Mouse (Mus musculus) embryonic fibroblast, embryonic 13.5 days (primary cell): Measurements from ENCODE around the gene Arl3.

Experiments used
- CTCF ChIP-seq: IDR thresholded peaks from 2 replicates; pipeline ENCODE4 v1.5.1; 2011; ENCODE audit warnings: mild to moderate bottlenecking, control low read depth, low read length, moderate library complexity, borderline replicate concordance; ENCODE audit not compliant: insufficient read depth
- POLR2A ChIP-seq: IDR thresholded peaks from 2 replicates; pipeline ENCODE4 v1.6.1; 2011; ENCODE audit warnings: low read depth, mild to moderate bottlenecking, control low read depth, low read length, moderate library complexity

DNA sequence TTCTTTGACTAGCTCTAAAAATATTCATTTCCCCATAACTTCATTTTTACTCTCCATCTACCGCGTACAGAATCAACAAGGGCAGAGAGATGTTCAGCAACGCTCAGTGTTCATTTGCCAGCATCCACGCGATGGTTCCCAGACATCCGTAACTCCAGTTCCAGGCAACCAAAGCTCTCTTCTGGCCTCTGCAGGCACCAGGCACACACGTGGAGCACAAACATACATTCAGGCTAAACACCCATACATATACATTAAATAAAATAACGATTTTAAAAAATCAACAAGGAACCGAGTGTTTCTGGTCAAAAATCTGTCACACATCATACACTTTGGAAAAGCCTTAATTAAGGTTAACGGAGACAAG lies 1.1 kb downstream of the Arl3 start:
- peak; percentile 39; the same call in 1 of the 2 replicates for TF ChIP-seq CTCF
- TF ChIP-seq POLR2A, result no peak
